Mouse (Mus musculus): ENCODE results near the gene Ap1m2. TPM values are rescaled to one million over a fixed set of nuclear protein-coding genes. Genes with fewer than 3 reads are reported as not detected.
"Not testable (repeated sequence)": the region's sequence is repeated elsewhere in the genome, so short reads cannot be mapped to it uniquely, and the experiment has no call there.

The Ap1m2 gene
- polyA plus RNA-seq, 1 experiment = 46.5 TPM

- no peak for DNase-seq (ENCODE audit: low spot score)
Measured at GRCm38 (mm10) chr9:21290589-21290988, 21.5 kb downstream of the Ap1m2 start.

- no peak for DNase-seq (ENCODE audit: low spot score)
Measured at GRCm38 (mm10) chr9:21289337-21289671, 22.8 kb downstream of the Ap1m2 start.

GRCm38 (mm10) chr9:21288404-21289336 lies 23.5 kb downstream of the Ap1m2 start:
- DNase-seq (ENCODE audit: low spot score) = no peak

- DNase-seq (ENCODE audit: low spot score) = peak; percentile 96
Measured at GRCm38 (mm10) chr9:21287571-21288402, 24.4 kb downstream of the Ap1m2 start, which contains the start of gene Kri1. Gene Kri1, minus strand, starts transcription at chr9:21287969.

GRCm38 (mm10) chr9:21286753-21287152 lies 25.4 kb downstream of the Ap1m2 start:
- DNase-seq (ENCODE audit: low spot score) = no peak

GRCm38 (mm10) chr9:21283994-21284393 lies 28.1 kb downstream of the Ap1m2 start:
- no peak for DNase-seq (ENCODE audit: low spot score)

GRCm38 (mm10) chr9:21283591-21283990 lies 28.5 kb downstream of the Ap1m2 start:
- DNase-seq (ENCODE audit: low spot score) = no peak

- DNase-seq (ENCODE audit: low spot score) = no peak
Measured at GRCm38 (mm10) chr9:21277776-21278175, 34.4 kb downstream of the Ap1m2 start.

- no peak for DNase-seq (ENCODE audit: low spot score)
Measured at GRCm38 (mm10) chr9:21276307-21276706, 35.8 kb downstream of the Ap1m2 start.

- no peak for DNase-seq (ENCODE audit: low spot score)
Measured at GRCm38 (mm10) chr9:21275727-21276126, 36.4 kb downstream of the Ap1m2 start.

GRCm38 (mm10) chr9:21275013-21275710 lies 37.0 kb downstream of the Ap1m2 start:
- DNase-seq (ENCODE audit: low spot score) = no peak

- DNase-seq (ENCODE audit: low spot score) = no peak
Measured at GRCm38 (mm10) chr9:21274336-21274735, 37.8 kb downstream of the Ap1m2 start.

- no peak for DNase-seq (ENCODE audit: low spot score)
Measured at GRCm38 (mm10) chr9:21273520-21274228, 38.5 kb downstream of the Ap1m2 start.

- DNase-seq (ENCODE audit: low spot score) = no peak
Measured at GRCm38 (mm10) chr9:21273094-21273493, 39.0 kb downstream of the Ap1m2 start.

- no peak for DNase-seq (ENCODE audit: low spot score)
Measured at GRCm38 (mm10) chr9:21272391-21272790, 39.7 kb downstream of the Ap1m2 start.

- DNase-seq (ENCODE audit: low spot score) = not testable (repeated sequence)
Measured at GRCm38 (mm10) chr9:21269590-21269989, 42.5 kb downstream of the Ap1m2 start.

GRCm38 (mm10) chr9:21268305-21268704 lies 43.8 kb downstream of the Ap1m2 start:
- no peak for DNase-seq (ENCODE audit: low spot score)

- DNase-seq (ENCODE audit: low spot score) = no peak
Measured at GRCm38 (mm10) chr9:21266889-21267288, 45.2 kb downstream of the Ap1m2 start.

GRCm38 (mm10) chr9:21265611-21266010 lies 46.5 kb downstream of the Ap1m2 start:
- DNase-seq (ENCODE audit: low spot score) = no peak

- DNase-seq (ENCODE audit: low spot score) = peak; percentile 93
Measured at GRCm38 (mm10) chr9:21265000-21265561, 47.1 kb downstream of the Ap1m2 start, which contains the start of gene Atg4d. Gene Atg4d, plus strand, starts transcription at chr9:21265293.
